Mouse (Mus musculus) spleen, adult 12 weeks (tissue): ENCODE measurements around the gene Pkig.
A peak's percentile ranks its signal among the peaks of the same experiment; 100 is the strongest.

Source experiments
- DNase-seq: peaks from one replicate; pipeline ENCODE4 v3.0.0; 2022; ENCODE audit warnings: low spot score

The Pkig gene

GRCm38 (mm10) chr2:163712473-163712872 is 54.3 kb downstream of the Pkig start:
- no peak for DNase-seq

- no peak for DNase-seq
Measured at GRCm38 (mm10) chr2:163712874-163713273, 54.7 kb downstream of the Pkig start.

GRCm38 (mm10) chr2:163713340-163713739 is 55.2 kb downstream of the Pkig start:
- no peak for DNase-seq

GRCm38 (mm10) chr2:163716448-163716847 is 58.3 kb downstream of the Pkig start:
- no peak for DNase-seq

- DNase-seq: no peak
Measured at GRCm38 (mm10) chr2:163716853-163717252, 58.7 kb downstream of the Pkig start.

- DNase-seq: no peak
Measured at GRCm38 (mm10) chr2:163718526-163718925, 60.3 kb downstream of the Pkig start.

- DNase-seq: peak; percentile 51
Measured at GRCm38 (mm10) chr2:163718951-163719603, 60.9 kb downstream of the Pkig start.

GRCm38 (mm10) chr2:163719616-163720015 is 61.4 kb downstream of the Pkig start:
- no peak for DNase-seq

- DNase-seq: no peak
Measured at GRCm38 (mm10) chr2:163722550-163722949, 64.4 kb downstream of the Pkig start.

GRCm38 (mm10) chr2:163726766-163727393 is 68.7 kb downstream of the Pkig start:
- no peak for DNase-seq

GRCm38 (mm10) chr2:163728300-163728699 is 70.1 kb downstream of the Pkig start:
- no peak for DNase-seq

- DNase-seq: no peak
Measured at GRCm38 (mm10) chr2:163732021-163732420, 73.8 kb downstream of the Pkig start.

- no peak for DNase-seq
Measured at GRCm38 (mm10) chr2:163735163-163735562, 77.0 kb downstream of the Pkig start.

- no peak for DNase-seq
Measured at GRCm38 (mm10) chr2:163735980-163736379, 77.8 kb downstream of the Pkig start.

GRCm38 (mm10) chr2:163742656-163743055 is 84.5 kb downstream of the Pkig start:
- no peak for DNase-seq

GRCm38 (mm10) chr2:163743357-163743756 is 85.2 kb downstream of the Pkig start:
- DNase-seq: no peak

GRCm38 (mm10) chr2:163744801-163745570 is 86.8 kb downstream of the Pkig start:
- no peak for DNase-seq

GRCm38 (mm10) chr2:163749647-163750611 is 91.7 kb downstream of the Pkig start, which contains the start of gene Ada:
TSS of gene Ada (minus strand) at chr2:163750239.
- DNase-seq: peak; percentile 25

- no peak for DNase-seq
Measured at GRCm38 (mm10) chr2:163754228-163754627, 96.0 kb downstream of the Pkig start.

- DNase-seq: no peak
Measured at GRCm38 (mm10) chr2:163756723-163757122, 98.5 kb downstream of the Pkig start.

GRCm38 (mm10) chr2:163758146-163758545 is 100.0 kb downstream of the Pkig start:
- DNase-seq: no peak

GRCm38 (mm10) chr2:163760589-163760988 is 102.4 kb downstream of the Pkig start:
- no peak for DNase-seq
